Mouse (Mus musculus) ovary, postnatal 14 days (tissue): ENCODE measurements around the gene Iltifb.
"Not testable (repeated sequence)": the region's sequence is repeated elsewhere in the genome, so short reads cannot be mapped to it uniquely, and the experiment has no call there.

Experiments
- DNase-seq: peaks from one replicate; pipeline ENCODE4 v3.0.0; 2022; ENCODE audit warnings: low spot score

The Iltifb gene

DNA sequence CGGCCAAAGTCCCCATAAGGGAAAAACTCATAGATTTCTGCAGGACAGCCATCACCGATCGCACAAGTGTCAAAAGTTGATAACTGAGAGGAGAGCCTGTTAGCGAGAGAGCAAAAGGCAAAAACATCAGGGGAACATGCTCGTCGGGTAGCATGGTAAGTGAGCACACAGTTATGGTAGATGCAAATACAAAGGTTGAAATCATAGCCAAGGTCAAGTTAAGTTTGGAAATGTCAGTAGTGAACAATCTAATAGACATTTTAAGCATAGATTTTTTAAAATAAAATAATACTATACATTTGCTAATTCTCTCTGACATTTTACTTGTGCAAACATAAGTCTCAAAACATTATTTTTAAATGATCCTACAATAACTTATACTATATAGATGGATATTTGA, at the start of gene Iltifb:
Gene Iltifb (minus strand): TSS at position 101 of the 400 bp plus-strand sequence.
- DNase-seq = no peak

DNA sequence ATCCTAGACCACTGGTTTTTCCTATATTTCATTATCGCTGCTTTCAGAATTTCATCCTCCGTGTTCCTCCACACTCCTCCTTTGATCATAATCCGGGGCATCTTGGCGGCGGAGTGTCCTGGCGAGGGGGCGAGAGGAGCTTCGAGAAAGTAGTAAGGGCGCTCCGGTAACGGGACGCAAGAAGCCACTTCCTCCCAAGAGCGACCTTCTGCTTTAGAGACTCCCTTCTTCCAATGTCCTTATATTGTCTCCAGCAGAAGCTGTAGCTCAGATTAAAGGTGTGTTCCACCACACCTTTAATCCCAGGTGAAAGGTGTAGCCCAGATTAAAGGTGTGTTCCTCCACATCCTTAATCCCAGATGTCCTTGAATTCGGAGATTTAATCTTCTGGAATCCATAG, 48.3 kb upstream of the Iltifb start, which contains the start of gene Gm9046:
Gene Gm9046 (minus strand): TSS at position 101 of the 400 bp plus-strand sequence.
- not testable (repeated sequence) for DNase-seq

DNA sequence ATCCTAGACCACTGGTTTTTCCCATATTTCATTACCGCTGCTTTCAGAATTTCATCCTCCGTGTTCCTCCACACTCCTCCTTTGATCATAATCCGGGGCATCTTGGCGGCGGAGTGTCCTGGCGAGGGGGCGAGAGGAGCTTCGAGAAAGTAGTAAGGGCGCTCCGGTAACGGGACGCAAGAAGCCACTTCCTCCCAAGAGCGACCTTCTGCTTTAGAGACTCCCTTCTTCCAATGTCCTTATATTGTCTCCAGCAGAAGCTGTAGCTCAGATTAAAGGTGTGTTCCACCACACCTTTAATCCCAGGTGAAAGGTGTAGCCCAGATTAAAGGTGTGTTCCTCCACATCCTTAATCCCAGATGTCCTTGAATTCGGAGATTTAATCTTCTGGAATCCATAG, 42.9 kb upstream of the Iltifb start, which contains the start of gene Gm9045:
Gene Gm9045 (minus strand): TSS at position 101 of the 400 bp plus-strand sequence.
- not testable (repeated sequence) for DNase-seq

DNA sequence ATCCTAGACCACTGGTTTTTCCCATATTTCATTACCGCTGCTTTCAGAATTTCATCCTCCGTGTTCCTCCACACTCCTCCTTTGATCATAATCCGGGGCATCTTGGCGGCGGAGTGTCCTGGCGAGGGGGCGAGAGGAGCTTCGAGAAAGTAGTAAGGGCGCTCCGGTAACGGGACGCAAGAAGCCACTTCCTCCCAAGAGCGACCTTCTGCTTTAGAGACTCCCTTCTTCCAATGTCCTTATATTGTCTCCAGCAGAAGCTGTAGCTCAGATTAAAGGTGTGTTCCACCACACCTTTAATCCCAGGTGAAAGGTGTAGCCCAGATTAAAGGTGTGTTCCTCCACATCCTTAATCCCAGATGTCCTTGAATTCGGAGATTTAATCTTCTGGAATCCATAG, 37.5 kb upstream of the Iltifb start, which contains the start of gene Gm9044:
Gene Gm9044 (minus strand): TSS at position 101 of the 400 bp plus-strand sequence.
- DNase-seq = not testable (repeated sequence)

DNA sequence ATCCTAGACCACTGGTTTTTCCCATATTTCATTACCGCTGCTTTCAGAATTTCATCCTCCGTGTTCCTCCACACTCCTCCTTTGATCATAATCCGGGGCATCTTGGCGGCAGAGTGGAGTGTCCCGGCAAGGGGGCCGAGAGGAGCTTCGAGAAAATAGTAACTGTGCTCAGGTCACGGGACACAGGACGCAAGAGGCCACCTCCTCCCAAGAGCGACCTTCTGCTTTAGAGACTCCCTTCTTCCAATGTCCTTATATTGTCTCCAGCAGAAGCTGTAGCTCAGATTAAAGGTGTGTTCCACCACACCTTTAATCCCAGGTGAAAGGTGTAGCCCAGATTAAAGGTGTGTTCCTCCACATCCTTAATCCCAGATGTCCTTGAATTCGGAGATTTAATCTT, 32.0 kb upstream of the Iltifb start, which contains the start of gene Gm9040:
Gene Gm9040 (minus strand): TSS at position 101 of the 400 bp plus-strand sequence.
- DNase-seq = not testable (repeated sequence)

DNA sequence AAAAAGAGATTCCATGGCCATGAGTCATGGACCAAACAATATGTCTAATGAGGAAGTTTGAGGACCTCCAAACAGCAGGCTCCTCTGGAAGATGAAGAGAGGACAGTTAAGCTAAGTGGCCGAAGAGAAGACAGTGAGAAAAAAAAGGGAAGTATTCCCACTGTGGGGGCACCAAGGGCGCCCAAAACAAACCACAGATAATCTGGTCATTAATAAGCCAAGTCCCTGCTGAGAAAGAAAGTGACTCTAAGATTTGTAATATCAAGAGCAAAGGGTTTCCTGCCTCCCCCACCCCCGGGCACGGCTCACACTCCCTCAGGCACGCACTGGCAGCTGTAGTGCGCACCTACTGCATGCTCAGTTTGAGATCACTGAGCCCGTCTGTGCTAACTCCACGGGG, 24.2 kb upstream of the Iltifb start:
- DNase-seq = no peak

DNA sequence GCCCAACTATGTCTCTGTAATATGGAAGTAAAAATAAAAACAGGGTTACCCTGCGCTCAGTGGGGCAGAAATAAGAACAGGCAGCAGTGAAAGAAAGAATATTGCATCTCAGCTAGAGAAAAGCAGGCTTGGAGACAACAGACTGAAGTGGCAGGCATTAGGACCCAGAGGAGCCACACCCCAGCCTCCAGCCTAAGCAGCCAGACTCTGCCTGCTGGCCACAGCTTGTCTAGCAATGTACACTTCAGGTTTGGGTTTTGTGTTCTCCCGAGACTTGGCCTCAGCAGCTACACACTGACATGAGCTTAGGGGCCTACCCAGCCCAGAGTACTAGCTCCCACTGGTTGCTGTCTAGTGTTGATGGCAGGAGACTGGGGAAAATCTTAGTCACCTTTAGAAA, 7.3 kb upstream of the Iltifb start:
- not testable (repeated sequence) for DNase-seq

DNA sequence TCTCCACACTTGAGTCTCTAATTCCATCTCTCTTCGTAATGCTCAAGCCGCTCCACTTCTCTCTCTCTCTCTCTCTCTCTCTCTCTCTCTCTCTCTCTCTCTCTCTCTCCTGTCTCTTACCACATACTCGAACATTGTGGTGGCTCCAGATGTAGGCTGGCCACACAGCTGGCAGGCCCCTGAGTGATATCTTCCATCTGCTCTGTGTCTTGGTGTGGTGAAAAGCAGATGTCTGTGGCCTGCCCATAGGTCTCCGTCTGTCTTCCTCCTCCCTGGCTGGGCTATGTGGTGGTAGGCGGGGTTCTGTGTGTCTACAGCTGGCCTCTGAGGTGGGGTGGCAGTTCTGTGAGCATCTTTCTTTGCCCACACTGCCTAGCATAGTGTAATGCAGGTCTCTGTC, 11.8 kb downstream of the Iltifb start:
- DNase-seq = not testable (repeated sequence)

DNA sequence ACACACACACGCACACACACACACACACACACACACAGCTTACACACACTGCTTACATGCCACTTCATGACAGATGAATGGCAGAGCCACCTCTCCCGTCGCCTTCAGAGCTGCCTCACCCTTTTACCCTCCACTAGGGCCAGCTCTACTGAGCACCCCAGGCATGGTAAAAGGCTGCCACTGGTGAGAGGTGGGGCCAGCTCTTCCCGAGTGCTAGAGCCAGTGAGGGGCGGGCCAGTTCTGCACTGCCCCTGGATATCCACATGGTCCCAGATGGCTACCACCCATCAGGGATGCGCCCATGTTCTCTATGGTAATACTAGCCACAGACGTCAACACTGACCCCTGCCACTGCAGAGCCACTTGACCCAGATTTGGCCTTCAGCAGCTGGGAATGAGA, 12.3 kb downstream of the Iltifb start:
- not testable (repeated sequence) for DNase-seq

DNA sequence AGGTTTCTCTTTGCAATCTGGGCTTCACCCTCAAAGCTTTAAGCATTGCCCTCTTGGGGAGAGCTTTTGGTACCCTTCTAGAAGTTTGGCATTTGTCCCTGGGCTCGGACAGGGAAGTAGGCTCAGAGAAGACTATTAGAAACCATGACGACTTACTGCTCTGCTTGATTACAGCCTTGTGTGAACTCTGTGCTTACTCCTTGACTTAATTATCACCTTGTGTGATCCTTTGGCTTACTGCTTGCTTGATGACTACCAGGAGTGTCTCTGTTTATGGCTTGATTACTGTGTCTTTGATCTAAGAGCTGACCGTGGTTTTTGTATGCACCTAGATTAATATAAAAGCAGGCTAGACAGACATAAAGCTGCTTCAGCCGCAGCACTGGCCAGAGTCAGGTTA, 16.8 kb downstream of the Iltifb start:
- not testable (repeated sequence) for DNase-seq

DNA sequence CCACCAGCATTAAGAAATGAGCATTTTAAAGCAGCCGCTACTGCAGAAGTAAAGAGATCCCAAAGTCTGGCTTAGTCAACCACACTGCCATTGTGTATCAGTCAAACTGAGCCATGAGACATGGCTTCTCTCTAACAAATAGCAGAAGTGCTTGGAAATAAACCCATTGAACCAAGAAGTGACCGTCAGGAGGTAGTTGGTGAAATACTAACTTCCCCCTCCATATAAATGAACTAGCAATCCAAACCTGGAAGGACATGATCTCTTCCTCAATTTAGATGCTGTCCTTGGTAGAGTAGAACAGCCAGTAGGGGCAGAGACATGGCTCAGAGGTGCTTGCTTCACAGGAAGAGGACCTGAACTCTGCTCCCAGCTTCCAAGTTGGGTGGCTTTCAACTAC, 23.4 kb downstream of the Iltifb start:
- not testable (repeated sequence) for DNase-seq

DNA sequence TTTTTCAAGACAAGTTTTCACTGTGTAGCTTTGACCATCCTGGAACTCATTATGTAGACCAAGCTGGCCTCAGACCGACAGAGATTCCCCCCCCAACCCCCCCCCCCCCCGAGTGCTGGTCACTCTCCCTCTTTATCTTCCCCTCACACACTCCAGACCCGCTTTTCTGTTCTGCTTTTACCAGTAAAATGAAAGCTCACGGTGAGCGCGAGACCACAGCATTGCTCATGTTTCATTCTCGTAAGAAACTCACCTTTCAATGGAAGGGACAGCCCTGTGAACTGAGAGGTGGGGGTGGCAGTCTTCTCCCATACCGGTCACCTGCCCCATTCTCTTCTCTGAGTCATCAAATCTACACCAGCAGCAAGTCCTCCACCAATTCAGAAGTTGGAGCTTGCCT, 26.0 kb downstream of the Iltifb start:
- DNase-seq = not testable (repeated sequence)

DNA sequence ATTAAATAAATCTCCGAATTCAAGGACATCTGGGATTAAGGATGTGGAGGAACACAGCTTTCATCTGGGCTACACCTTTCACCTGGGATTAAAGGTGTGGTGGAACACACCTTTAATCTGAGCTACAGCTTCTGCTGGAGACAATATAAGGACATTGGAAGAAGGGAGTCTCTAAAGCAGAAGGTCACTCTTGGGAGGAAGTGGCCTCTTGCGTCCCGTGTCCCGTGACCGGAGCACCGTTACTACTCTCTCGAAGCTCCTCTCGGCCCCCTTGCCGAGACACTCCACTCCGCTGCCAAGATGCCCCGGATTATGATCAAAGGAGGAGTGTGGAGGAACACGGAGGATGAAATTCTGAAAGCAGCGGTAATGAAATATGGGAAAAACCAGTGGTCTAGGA, 36.5 kb downstream of the Iltifb start, which contains the start of gene Gm32802:
Gene Gm32802 (plus strand): TSS at position 301 of the 400 bp plus-strand sequence.
- DNase-seq = not testable (repeated sequence)

DNA sequence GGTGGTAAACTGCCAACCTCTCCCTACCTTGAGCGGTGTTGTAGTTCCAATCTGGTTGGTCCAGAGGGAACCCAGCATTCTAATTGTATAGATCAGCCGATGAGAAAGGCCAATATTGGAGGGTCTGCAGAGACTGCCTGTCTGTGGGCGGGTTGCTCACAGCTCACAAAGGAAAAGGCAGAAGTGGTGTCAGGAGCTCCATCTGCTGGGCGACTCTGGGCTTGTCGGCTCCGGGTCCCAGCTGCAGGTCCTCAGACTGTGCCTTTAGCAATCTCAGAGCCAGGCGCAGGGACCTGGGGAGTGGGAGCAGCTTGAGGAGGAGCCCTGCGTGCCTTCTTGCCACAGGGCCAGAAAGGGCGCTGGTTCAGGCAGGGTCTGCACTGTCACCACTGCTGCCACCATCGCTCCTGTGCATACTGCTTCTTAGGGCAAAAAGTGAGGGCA, 44.0 kb downstream of the Iltifb start:
- DNase-seq = no peak

DNA sequence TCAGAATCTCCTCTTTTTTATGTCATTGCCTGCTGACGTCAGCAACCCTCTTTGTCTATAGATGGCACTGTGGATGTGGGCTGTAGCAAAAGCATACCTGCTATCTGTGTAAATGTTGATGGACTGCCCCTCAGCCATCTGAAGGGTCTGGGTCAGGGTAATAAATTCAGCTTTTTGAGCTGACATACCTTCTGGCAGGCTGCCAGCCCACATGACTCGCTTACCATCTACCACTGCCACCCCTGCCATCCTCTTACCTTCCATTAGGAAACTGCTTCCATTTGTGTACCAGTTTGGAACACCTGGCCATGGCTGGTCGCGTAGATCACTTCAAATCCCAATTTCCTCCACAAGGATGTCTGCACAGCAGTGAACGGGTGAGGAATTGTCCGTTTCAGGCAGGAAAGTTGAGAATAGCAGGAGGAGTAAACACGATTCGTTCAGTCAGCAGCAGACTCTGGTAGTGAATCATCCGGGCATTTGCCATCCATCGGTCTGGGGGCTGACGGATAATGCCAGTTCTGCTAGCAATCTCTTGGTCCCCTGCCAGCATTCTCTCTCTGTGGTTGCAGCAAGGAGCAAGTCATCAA, 45.7 kb downstream of the Iltifb start:
- not testable (repeated sequence) for DNase-seq

DNA sequence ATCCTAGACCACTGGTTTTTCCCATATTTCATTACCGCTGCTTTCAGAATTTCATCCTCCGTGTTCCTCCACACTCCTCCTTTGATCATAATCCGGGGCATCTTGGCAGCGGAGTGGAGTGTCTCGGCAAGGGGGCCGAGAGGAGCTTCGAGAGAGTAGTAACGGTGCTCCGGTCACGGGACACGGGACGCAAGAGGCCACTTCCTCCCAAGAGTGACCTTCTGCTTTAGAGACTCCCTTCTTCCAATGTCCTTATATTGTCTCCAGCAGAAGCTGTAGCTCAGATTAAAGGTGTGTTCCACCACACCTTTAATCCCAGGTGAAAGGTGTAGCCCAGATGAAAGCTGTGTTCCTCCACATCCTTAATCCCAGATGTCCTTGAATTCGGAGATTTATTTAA, 54.2 kb downstream of the Iltifb start, which contains the start of gene Gm32717:
Gene Gm32717 (minus strand): TSS at position 101 of the 400 bp plus-strand sequence.
- DNase-seq = not testable (repeated sequence)
